Mouse (Mus musculus) common myeloid progenitor, adult 5-6 weeks (primary cell): ENCODE measurements at regions not wholly inside any gene's neighbourhood (a gene's known extent, or its start where the extent isn't known, plus 50 kb on each side); places are given as distances from the start of the nearest gene placed in this dataset.

Experiments
- ATAC-seq: replicated peaks from 2 replicates; pipeline ENCODE4 v1.8.0; 2016; ENCODE audit warnings: low read depth, mild to moderate bottlenecking, moderate TSS enrichment, inconsistent platforms; ENCODE audit not compliant: poor library complexity, severe bottlenecking

- ATAC-seq = no peak
Observed at GRCm38 (mm10) chr11:63704995-63705580, 217.0 kb downstream of the Hs3st3b1 start.

GRCm38 (mm10) chr11:63706057-63706456 is 216.0 kb downstream of the Hs3st3b1 start:
- no peak for ATAC-seq

GRCm38 (mm10) chr11:63707093-63707492 is 215.0 kb downstream of the Hs3st3b1 start:
- ATAC-seq = no peak

DNA sequence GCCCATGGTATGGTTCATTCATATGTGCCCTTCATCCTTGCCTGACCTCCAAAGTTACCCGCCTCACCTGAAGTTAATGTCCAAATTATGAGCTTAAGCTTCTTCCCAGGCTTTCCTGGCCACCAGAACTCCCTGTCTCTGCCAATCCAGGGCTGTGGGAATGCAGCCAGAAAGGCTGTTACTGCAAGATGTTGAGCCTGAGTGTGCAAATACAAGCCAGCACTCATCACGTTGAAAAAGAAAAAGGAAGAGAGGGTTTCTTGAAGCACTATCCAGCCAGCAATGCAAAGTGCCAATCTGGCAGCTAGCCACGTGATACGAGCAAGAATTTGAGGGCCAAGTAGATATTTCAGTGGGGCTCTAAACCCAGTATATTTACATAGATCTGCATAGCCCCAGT is 213.7 kb downstream of the Hs3st3b1 start:
- no peak for ATAC-seq

GRCm38 (mm10) chr11:63712053-63712864 is 209.8 kb downstream of the Hs3st3b1 start:
- no peak for ATAC-seq

DNA sequence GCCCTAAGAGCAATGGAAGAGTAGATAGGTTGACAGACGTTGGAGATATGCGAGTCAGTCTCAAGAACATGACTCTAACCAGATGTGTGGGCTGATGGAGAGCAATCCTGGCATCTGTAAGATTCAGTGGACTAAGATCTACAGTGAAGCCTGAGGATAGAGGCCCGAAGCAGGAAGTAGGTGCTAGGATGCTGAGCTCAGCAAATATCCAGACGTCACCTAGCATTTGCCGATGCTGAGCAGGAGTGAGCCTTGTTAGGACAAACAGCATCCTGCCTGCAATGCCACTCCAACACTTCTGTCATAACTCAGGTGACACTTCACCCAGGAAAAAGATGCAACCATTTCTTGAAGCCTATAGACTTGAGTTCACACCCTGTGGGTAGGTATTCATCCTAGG is 199.8 kb downstream of the Hs3st3b1 start:
- ATAC-seq = no peak

DNA sequence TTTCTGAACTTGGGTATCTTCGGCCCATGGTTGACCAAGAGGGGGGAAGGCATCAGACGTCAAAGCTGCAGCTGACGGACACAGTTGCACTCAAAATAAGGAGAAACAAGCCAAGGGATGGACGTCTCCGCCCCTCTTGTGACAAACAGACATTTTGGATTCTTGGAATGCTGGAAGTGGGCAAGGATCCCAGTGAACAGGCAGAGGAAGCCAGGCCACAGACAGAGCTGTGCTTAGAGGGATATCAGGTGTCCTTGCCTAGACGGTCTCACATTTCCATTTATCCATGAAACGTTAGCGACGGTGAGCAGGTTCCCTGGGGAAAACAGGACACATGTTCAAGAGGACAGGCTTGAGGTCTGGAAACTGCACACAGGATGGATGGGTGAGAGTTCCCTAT is 191.2 kb downstream of the Hs3st3b1 start:
- no peak for ATAC-seq

DNA sequence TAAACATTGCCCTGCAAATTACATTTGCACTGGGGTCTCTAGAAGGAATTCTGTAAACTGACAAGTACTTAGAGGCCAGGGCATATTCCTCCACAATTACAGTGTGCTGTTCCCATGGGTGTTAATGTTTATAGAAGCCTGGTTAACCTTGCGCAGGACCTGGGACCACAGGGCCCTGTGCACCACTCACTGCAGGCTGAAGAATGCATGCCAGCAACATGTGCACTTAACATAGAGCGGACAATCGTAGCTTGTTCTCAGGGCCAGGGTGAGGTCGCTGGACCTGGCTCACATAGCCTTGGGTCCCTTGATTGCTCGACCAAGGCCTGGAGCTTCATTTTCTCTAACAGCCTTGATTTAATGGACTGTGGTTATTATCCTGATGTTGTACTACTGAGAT is 168.8 kb downstream of the Hs3st3b1 start:
- no peak for ATAC-seq

DNA sequence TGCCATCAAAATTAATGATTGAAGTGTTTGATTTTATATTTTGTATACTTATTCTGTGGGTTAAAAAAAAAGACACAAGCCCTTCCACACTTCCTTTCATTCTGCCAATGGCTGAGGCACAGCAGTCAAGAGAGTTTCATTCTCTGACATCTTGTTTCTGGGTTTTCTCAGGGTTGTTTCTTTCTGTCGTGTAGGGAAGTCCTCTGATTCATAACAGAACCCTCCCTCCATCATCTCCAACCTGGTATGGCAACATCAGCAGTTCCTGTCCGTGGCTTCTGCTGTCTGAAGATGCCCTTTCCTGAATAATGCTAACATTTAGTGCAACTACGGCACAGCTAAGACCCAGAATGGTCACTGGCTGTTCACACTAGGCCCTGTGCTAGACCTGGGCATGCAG is 167.3 kb downstream of the Hs3st3b1 start:
- no peak for ATAC-seq

DNA sequence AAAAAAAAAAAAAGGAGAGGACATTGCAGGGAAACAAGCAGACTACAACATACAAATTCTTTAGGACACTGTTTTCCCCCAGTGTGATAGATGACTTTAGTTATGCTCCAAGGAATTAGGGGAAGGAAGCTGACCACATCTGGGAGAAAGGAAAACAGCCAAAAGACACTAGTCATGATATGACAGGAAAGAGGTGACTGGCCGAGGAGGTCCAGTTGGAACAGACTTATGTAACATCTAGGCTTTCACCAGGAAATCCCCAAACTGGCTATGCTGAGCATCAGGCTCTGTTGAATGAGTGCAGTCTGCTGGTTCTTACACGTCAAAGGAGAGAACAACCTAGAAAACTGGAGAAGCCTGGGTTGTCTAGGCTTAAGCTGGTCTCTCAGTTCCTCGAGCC is 163.8 kb downstream of the Hs3st3b1 start:
- ATAC-seq = no peak

DNA sequence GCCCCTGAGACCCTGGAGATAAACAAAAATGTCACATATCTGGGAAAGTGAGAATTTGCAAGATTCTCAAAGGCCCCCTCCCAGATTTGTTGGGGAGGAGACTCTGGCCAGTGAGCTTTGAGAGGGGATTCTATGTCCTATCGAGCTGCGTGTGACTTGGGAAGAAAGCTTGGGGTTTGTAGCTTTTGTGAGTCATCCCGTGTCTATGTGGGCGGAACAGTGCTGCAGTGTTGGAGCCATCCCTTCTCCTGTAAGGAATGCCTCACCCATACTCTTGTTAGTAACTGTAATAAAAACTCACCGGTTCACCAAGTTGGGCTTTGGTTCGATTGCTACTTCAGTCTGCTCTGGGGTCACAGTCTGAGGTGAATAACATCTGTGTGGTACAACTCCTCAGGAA is 160.5 kb downstream of the Hs3st3b1 start:
- ATAC-seq = no peak

GRCm38 (mm10) chr11:63767631-63768250 is 154.3 kb downstream of the Hs3st3b1 start:
- ATAC-seq = no peak

GRCm38 (mm10) chr11:63769738-63770137 is 152.4 kb downstream of the Hs3st3b1 start:
- ATAC-seq = no peak

DNA sequence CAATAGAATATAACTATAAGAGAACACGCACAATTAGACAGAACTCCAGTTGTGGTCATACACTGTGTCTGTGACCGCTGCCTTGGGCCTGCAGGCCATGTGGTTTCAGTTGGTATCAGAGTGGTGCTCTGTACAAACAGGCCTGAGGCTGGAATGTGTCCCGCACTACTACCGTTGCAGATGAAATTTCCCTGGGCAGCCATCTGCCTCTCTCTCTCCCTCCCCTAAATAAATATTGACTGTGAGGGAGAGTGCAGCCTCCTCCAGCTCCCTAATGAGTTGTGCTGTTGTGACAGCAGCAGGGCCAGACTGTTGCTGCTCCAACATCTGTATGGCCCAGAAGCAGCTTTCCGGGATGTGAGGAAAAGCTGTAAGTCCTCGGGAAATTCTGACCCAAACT is 146.7 kb downstream of the Hs3st3b1 start:
- no peak for ATAC-seq

- ATAC-seq = no peak
Observed at GRCm38 (mm10) chr11:63779371-63779770, 142.7 kb downstream of the Hs3st3b1 start.

DNA sequence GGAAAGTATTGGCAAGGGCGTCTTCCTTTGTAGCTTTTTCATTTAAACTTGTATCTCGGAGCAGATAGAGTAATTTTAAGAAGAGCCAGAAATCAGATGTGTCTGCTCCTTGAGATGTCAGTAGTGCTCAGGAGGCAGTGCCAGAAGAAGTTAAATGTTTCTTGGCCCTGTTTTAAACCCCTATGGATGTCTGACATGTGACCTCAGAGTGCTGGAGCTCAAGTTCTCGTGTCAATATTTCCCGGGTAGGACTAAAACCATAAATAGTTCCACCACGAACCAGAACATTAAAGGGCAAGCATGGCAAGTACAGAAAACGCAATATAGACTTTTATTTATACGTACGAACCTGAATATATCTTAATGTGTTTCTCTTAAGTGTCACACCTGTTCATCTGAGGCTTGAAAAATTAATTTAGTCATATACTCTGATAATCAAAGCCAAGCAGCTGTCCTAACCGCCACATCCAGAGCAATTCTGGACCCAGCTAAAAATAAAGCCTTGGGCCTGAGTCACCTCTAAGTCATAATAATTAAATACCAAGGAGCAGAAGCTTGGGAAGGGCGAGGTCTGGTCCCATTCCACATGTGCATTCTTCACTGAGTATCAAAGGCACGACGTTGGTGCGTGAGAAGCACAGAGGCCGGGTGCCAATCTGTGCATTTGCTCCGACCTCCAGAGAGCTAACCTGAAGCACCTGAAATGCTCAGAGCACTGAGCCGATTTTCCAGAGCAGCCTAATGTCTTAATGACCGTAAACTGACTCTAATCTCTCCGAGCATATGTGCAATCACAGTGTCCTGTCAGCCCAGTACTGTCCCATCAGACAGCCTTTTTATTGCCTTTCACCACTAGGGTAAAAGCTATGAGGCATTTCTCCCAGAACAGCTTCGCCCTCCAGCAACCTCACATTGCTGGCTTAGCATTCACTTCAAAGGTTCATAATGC is 139.8 kb downstream of the Hs3st3b1 start:
- no peak for ATAC-seq

- ATAC-seq = no peak
Observed at GRCm38 (mm10) chr11:63785281-63785886, 136.7 kb downstream of the Hs3st3b1 start.

GRCm38 (mm10) chr11:63785965-63786364 is 136.1 kb downstream of the Hs3st3b1 start:
- no peak for ATAC-seq

DNA sequence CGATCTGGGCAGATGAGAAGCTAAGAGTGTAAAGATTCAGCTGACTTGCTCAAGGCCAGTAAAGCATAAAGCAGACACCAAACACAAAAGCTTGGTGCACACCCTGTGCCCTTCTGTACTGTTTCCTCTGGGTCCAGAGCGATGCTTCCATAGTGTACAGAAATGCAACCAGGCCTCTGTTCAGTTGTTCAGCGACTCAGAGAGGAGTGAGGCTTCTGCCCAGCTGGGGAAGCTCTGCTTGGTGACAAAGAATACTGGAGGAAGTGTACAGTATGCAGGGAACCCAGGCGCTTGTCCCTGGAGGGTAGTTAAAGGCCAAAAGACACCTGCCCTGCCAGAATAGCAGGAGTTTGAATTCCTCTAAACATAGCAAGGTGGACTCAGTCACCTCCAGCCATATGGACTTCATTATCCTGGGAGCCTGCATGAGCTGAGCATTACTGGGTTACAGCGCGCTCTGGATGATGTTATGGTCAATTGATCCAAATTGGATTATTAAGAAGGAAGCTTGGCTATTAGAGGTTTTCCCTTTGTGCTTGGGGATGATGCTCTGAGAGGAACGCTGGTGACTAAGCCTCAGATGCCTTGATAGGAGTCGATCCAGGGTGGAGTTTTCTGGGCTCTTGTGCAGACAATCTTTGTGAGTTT is 132.5 kb downstream of the Hs3st3b1 start:
- no peak for ATAC-seq
